Mouse (Mus musculus) neural tube, embryonic 14.5 days (tissue): ENCODE measurements around the gene Casp14. TPM values are rescaled to one million over a fixed set of nuclear protein-coding genes. Genes with fewer than 3 reads are reported as not detected.

Experiments used
- ATAC-seq: fragments of 200-750 bp; cut with Nextera tagmentation; 2 replicates; pipeline ENCODE4 v1.8.0; 2017; ENCODE audit warnings: low read depth, mild to moderate bottlenecking, moderate TSS enrichment, moderate library complexity
- H3K27ac ChIP-seq: fragments of 300-500 bp; sonication (generic); 2 replicates; pipeline ENCODE4 v1.5.1; 2014; ENCODE audit warnings: low read depth, mild to moderate bottlenecking, control low read depth, low read length, moderate library complexity, mixed read lengths
- H3K27me3 ChIP-seq: fragments of 300-500 bp; sonication (generic); 2 replicates; pipeline ENCODE4 v1.6.1; 2014; ENCODE audit warnings: low read length; ENCODE audit not compliant: control insufficient read depth, insufficient read depth
- H3K36me3 ChIP-seq: fragments of 300-500 bp; sonication (generic); 2 replicates; pipeline ENCODE4 v1.6.1; 2014; ENCODE audit warnings: low read length, mixed read lengths; ENCODE audit not compliant: control insufficient read depth, insufficient read depth
- H3K4me1 ChIP-seq: fragments of 300-500 bp; sonication (generic); 2 replicates; pipeline ENCODE4 v1.6.1; 2014; ENCODE audit warnings: low read length; ENCODE audit not compliant: control insufficient read depth, insufficient read depth
- H3K4me2 ChIP-seq: fragments of 300-500 bp; sonication (generic); 2 replicates; pipeline ENCODE4 v1.6.1; 2014; ENCODE audit warnings: mild to moderate bottlenecking, low read depth, low read length, control low read depth
- H3K4me3 ChIP-seq: fragments of 300-500 bp; sonication (generic); 2 replicates; pipeline ENCODE4 v1.5.1; 2014; ENCODE audit warnings: low read depth, low read length, control low read depth, mixed read lengths
- H3K9ac ChIP-seq: fragments of 300-500 bp; sonication (generic); replicated peaks from 2 replicates; pipeline ENCODE4 v1.6.1; 2014; ENCODE audit warnings: low read depth, mild to moderate bottlenecking, control low read depth, low read length, mixed read lengths
- H3K9me3 ChIP-seq: fragments of 300-500 bp; sonication (generic); 2 replicates; pipeline ENCODE4 v1.6.1; 2016; ENCODE audit warnings: low read length; ENCODE audit not compliant: control insufficient read depth
- WGBS: fragments of 180-500 bp; shearing (Covaris S2); extraction: QIAGEN DNeasy Blood & Tissue Kit; methylation state at CpG from one replicate; pipeline ENCODE4 v1.1.7; 2014; 5-methylcytosine and 5-hydroxymethylcytosine counted together
- polyA plus RNA-seq: library from polyadenylated mRNA; unstranded; fragments of >200 nt; fragmentation: Nextera tagmentation; extraction: Ambion mirVana; gene quantifications from 2 replicates; pipeline ENCODE4 v1.2.1, GENCODE M21; 2014

The Casp14 gene
- polyA plus RNA-seq: not detected in 2 replicates

- H3K4me2 ChIP-seq: no peak within 1 kb of the TSS
- no peaks in the 10 kb centered on the region for H3K36me3 ChIP-seq
- H3K4me3 ChIP-seq: no peak within 1 kb of the TSS
- H3K4me1 ChIP-seq: no peaks in the 10 kb centered on the region
- no peaks in the 10 kb centered on the region for H3K27me3 ChIP-seq
- H3K9me3 ChIP-seq: no peaks in the 10 kb centered on the region
- H3K27ac ChIP-seq: no peak within 1 kb of the TSS
- 75% methylated on average over 11 of the region's 11 CpGs for WGBS
- no peak for ATAC-seq
- H3K9ac ChIP-seq: no peak within 1 kb of the TSS
Observed at GRCm38 (mm10) chr10:78718056-78718455, at the start of gene Casp14. Gene Casp14 (minus strand): TSS chr10:78718294.

GRCm38 (mm10) chr10:78765570-78765969, 47.5 kb upstream of the Casp14 start:
- WGBS: 89% methylated on average over 1 of the region's 1 CpGs
- Histone ChIP-seq H3K36me3 (no peaks in the 10 kb centered on the region), H3K4me3 (no peak overlapping the region), H3K4me2 (no peak overlapping the region), H3K9ac (no peak overlapping the region), H3K27me3 (no peaks in the 10 kb centered on the region), H3K4me1 (no peaks in the 10 kb centered on the region), H3K9me3 (no peaks in the 10 kb centered on the region), H3K27ac (no peak overlapping the region)
- no peak for ATAC-seq

- Histone ChIP-seq H3K27ac (no peak overlapping the region), H3K4me1 (peaks cover 6% of the 10 kb centered on the region; the same call in 1 of the 2 replicates), H3K4me2 (no peak overlapping the region), H3K9me3 (no peaks in the 10 kb centered on the region), H3K27me3 (no peaks in the 10 kb centered on the region), H3K4me3 (no peak overlapping the region), H3K36me3 (no peaks in the 10 kb centered on the region), H3K9ac (no peak overlapping the region)
- WGBS: 34% methylated on average over 6 of the region's 6 CpGs
- ATAC-seq: no peak
Observed at GRCm38 (mm10) chr10:78756021-78756420, 37.9 kb upstream of the Casp14 start.

- peaks cover 6% of the 10 kb centered on the region; the same call in 1 of the 2 replicates for H3K4me1 ChIP-seq
- WGBS: under 1% methylated on average over 61 of the region's 61 CpGs
- no peaks in the 10 kb centered on the region for H3K27me3 ChIP-seq
- peak within 1 kb of the TSS; percentile 88 for H3K27ac ChIP-seq
- H3K9ac ChIP-seq: peak within 1 kb of the TSS; percentile 73
- peak; percentile 96 for ATAC-seq
- H3K4me2 ChIP-seq: peak within 1 kb of the TSS; percentile 75
- H3K36me3 ChIP-seq: no peaks in the 10 kb centered on the region
- peak within 1 kb of the TSS; percentile 47 for H3K4me3 ChIP-seq
- no peaks in the 10 kb centered on the region for H3K9me3 ChIP-seq
Observed at GRCm38 (mm10) chr10:78752452-78753191, 34.5 kb upstream of the Casp14 start, which contains the start of gene Ccdc105. Gene Ccdc105 (minus strand): TSS chr10:78753065.

GRCm38 (mm10) chr10:78748946-78749345, 30.9 kb upstream of the Casp14 start:
- Histone ChIP-seq H3K27ac (no peak overlapping the region), H3K9ac (no peak overlapping the region), H3K9me3 (no peaks in the 10 kb centered on the region), H3K27me3 (no peaks in the 10 kb centered on the region), H3K4me1 (peaks cover 6% of the 10 kb centered on the region; the same call in 1 of the 2 replicates), H3K4me2 (no peak overlapping the region), H3K36me3 (no peaks in the 10 kb centered on the region), H3K4me3 (no peak overlapping the region)
- 85% methylated on average over 6 of the region's 6 CpGs for WGBS
- ATAC-seq: no peak

GRCm38 (mm10) chr10:78748161-78748560, 30.1 kb upstream of the Casp14 start:
- Histone ChIP-seq H3K27ac (no peak overlapping the region), H3K4me3 (no peak overlapping the region), H3K27me3 (no peaks in the 10 kb centered on the region), H3K36me3 (no peaks in the 10 kb centered on the region), H3K4me1 (peaks cover 6% of the 10 kb centered on the region; the same call in 1 of the 2 replicates), H3K9me3 (no peaks in the 10 kb centered on the region), H3K9ac (no peak overlapping the region), H3K4me2 (peak overlapping the region; percentile 70; the same call in 1 of the 2 replicates)
- WGBS: 81% methylated on average over 13 of the region's 13 CpGs
- no peak for ATAC-seq

- peak; percentile 86 for ATAC-seq
- peaks cover 4% of the 10 kb centered on the region; the same call in 1 of the 2 replicates for H3K4me1 ChIP-seq
- no peaks in the 10 kb centered on the region for H3K27me3 ChIP-seq
Observed at GRCm38 (mm10) chr10:78747035-78747721, 29.1 kb upstream of the Casp14 start.

GRCm38 (mm10) chr10:78745453-78746232, 27.5 kb upstream of the Casp14 start:
- Histone ChIP-seq H3K27ac (no peak overlapping the region), H3K4me3 (no peak overlapping the region), H3K9ac (no peak overlapping the region), H3K36me3 (no peaks in the 10 kb centered on the region), H3K9me3 (no peaks in the 10 kb centered on the region), H3K4me1 (no peaks in the 10 kb centered on the region), H3K27me3 (no peaks in the 10 kb centered on the region), H3K4me2 (no peak overlapping the region)
- ATAC-seq: no peak
- 69% methylated on average over 4 of the region's 4 CpGs for WGBS

More at GRCm38 (mm10) chr10:78747035-78747721, 29.1 kb upstream of the Casp14 start:
- Histone ChIP-seq H3K9me3 (no peaks in the 10 kb centered on the region), H3K36me3 (no peaks in the 10 kb centered on the region), H3K27ac (no peak overlapping the region), H3K4me3 (peak overlapping the region; percentile 34), H3K9ac (peak overlapping the region; percentile 37), H3K4me2 (peak overlapping the region; percentile 70)
- WGBS: 2% methylated on average over 27 of the region's 27 CpGs
